8 mouse cellular contexts compared by ENCODE assay signal in the genomic region with DNA sequence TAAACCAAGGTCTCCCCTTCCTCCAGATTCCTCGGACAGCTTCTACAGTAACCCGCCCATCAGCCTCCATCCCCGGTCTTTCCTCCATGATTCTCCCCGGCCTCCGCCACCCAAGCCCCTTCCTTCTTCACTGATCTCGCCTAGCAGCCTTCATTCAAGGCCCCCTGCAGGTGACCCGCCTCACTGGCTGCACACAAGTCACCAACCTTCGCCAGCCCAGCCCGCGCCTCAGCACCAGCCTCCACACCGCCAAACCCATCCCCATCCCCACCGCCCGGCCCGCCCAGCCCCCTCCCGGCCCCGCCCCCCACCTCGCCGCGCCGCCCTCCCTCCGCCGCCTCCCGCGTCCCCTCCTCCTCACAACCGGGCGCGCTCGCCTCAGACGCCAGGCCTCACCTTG. TPM values are rescaled to one million over a fixed set of nuclear protein-coding genes. Genes with fewer than 3 reads are reported as not detected.
DNase-seq lines count a peak whose midpoint lies in the region; ATAC-seq and TF ChIP-seq lines count a peak whose summit lies in the region.

No protein-coding gene starts in this region.

- no peaks in the 10 kb centered on the region for H3K36me3 ChIP-seq in heart, adult 2 months (ENCODE audit: control insufficient read depth, insufficient read depth, low read length)
- peaks cover 37% of the 10 kb centered on the region for H3K36me3 ChIP-seq in E14TG2a.4 (ENCODE audit: insufficient read depth, low read length)
- H3K36me3 ChIP-seq in limb, embryonic 11.5 days (ENCODE audit: control insufficient read depth, insufficient read depth, low read length): peaks cover 12% of the 10 kb centered on the region
- peaks cover 38% of the 10 kb centered on the region for H3K36me3 ChIP-seq in midbrain, embryonic 10.5 days
- peaks cover 7% of the 10 kb centered on the region; the same call in 1 of the 2 replicates for H3K36me3 ChIP-seq in stomach, postnatal 0 days (ENCODE audit: control insufficient read depth, insufficient read depth, low read length)

- ATAC-seq in granulocyte monocyte progenitor cell, adult 5-6 weeks (replicated peaks; ENCODE audit: poor library complexity, severe bottlenecking): peak; percentile 63
- ATAC-seq in limb, embryonic 11.5 days (ENCODE audit: insufficient number of reproducible peaks, low FRiP score, low TSS enrichment, low read depth): peak; percentile 75
- ATAC-seq in stomach, postnatal 0 days (ENCODE audit: low FRiP score, low TSS enrichment): peak; percentile 48

- H3K79me2 ChIP-seq in heart, adult 2 months (replicated peaks; ENCODE audit: control insufficient read depth, insufficient read depth, low read length): peaks cover 1% of the 10 kb centered on the region; the same call in 1 of the 2 replicates

- no peak for TF ChIP-seq POLR2A in heart, adult 2 months (IDR thresholded peaks at IDR 0.05; ENCODE audit: insufficient read depth, low read depth, low read length)

- DNase-seq in heart, adult 2 months: no peak
- DNase-seq in heart, postnatal 25 days (ENCODE audit: low spot score): no peak
- DNase-seq in cerebellum, adult 9-10 months: peak; percentile 66
- peak; percentile 86 for DNase-seq in limb, embryonic 11.5 days (ENCODE audit: low spot score)
- peak; percentile 89 for DNase-seq in midbrain, embryonic 10.5 days (ENCODE audit: low spot score)
- peak; percentile 75 for DNase-seq in stomach, postnatal 0 days (ENCODE audit: low spot score)

- peaks cover 5% of the 10 kb centered on the region for H3K4me1 ChIP-seq in heart, adult 2 months (ENCODE audit: control insufficient read depth, insufficient read depth, low read length)
- H3K4me1 ChIP-seq in E14TG2a.4 (replicated peaks; ENCODE audit: low read depth, low read length): peaks cover 49% of the 10 kb centered on the region
- peaks cover 19% of the 10 kb centered on the region for H3K4me1 ChIP-seq in limb, embryonic 11.5 days (ENCODE audit: control insufficient read depth, insufficient read depth, low read length)
- peaks cover 41% of the 10 kb centered on the region for H3K4me1 ChIP-seq in midbrain, embryonic 10.5 days
- H3K4me1 ChIP-seq in stomach, postnatal 0 days (replicated peaks; ENCODE audit: control insufficient read depth, insufficient read depth): peaks cover 4% of the 10 kb centered on the region; the same call in 1 of the 2 replicates

- peak overlapping the region; percentile 88 for H3K27ac ChIP-seq in heart, adult 2 months
- H3K27ac ChIP-seq in limb, embryonic 11.5 days (replicated peaks; ENCODE audit: low read depth, low read length): peak overlapping the region; percentile 76; the same call in 1 of the 2 replicates
- H3K27ac ChIP-seq in midbrain, embryonic 10.5 days (replicated peaks): peak overlapping the region; percentile 98
- H3K27ac ChIP-seq in stomach, postnatal 0 days (replicated peaks): peak overlapping the region; percentile 86

- peak; percentile 55 for TF ChIP-seq CTCF in heart, adult 2 months (IDR thresholded peaks at IDR 0.05)
- 0 out of 2 replicates have a peak, but pooled peaks have one; percentile 3 for TF ChIP-seq CTCF in E14TG2a.4 (conservative IDR thresholded peaks at IDR 0.05; ENCODE audit: low read length)
- peak; percentile 56 for TF ChIP-seq CTCF in stomach, postnatal 0 days (IDR thresholded peaks at IDR 0.05; ENCODE audit: low read depth)

- peak overlapping the region; percentile 59 for H3K9ac ChIP-seq in heart, adult 2 months (ENCODE audit: low read depth, low read length)
- H3K9ac ChIP-seq in limb, embryonic 11.5 days (ENCODE audit: low read length): peak overlapping the region; percentile 87
- H3K9ac ChIP-seq in stomach, postnatal 0 days (ENCODE audit: low read length): peak overlapping the region; percentile 82

- H3K9me3 ChIP-seq in E14TG2a.4 (ENCODE audit: low read length): peaks cover 3% of the 10 kb centered on the region; the same call in 1 of the 2 replicates
- H3K9me3 ChIP-seq in limb, embryonic 11.5 days (ENCODE audit: control insufficient read depth, low read length): no peaks in the 10 kb centered on the region
- no peaks in the 10 kb centered on the region for H3K9me3 ChIP-seq in midbrain, embryonic 10.5 days (replicated peaks)
- H3K9me3 ChIP-seq in stomach, postnatal 0 days (ENCODE audit: control insufficient read depth, low read length): no peaks in the 10 kb centered on the region

- no peaks in the 10 kb centered on the region for H3K27me3 ChIP-seq in heart, adult 2 months (ENCODE audit: control insufficient read depth, insufficient read depth, low read length)
- no peaks in the 10 kb centered on the region for H3K27me3 ChIP-seq in E14TG2a.4 (ENCODE audit: insufficient read depth, low read length)
- no peaks in the 10 kb centered on the region for H3K27me3 ChIP-seq in limb, embryonic 11.5 days (ENCODE audit: control insufficient read depth, insufficient read depth, low read length)
- H3K27me3 ChIP-seq in midbrain, embryonic 10.5 days (ENCODE audit: low read depth, poor library complexity, severe bottlenecking): no peaks in the 10 kb centered on the region
- no peaks in the 10 kb centered on the region for H3K27me3 ChIP-seq in stomach, postnatal 0 days (ENCODE audit: control insufficient read depth, insufficient read depth, low read length)

- WGBS in heart, adult 2 months: 1% methylated on average over 25 of the region's 29 CpGs
- WGBS in limb, embryonic 11.5 days: 0% methylated on average over 16 of the region's 29 CpGs
- under 1% methylated on average over 28 of the region's 29 CpGs for WGBS in midbrain, embryonic 10.5 days
- WGBS in stomach, postnatal 0 days: 1% methylated on average over 22 of the region's 29 CpGs

- no peak for TF ChIP-seq EP300 in heart, adult 2 months (IDR thresholded peaks at IDR 0.05; ENCODE audit: insufficient read depth, low read depth, low read length)
- no peak for TF ChIP-seq EP300 in stomach, postnatal 0 days (optimal IDR thresholded peaks at IDR 0.05)

- H3K4me2 ChIP-seq in limb, embryonic 11.5 days (ENCODE audit: low read depth, severe bottlenecking): peak overlapping the region; percentile 88
- H3K4me2 ChIP-seq in stomach, postnatal 0 days (replicated peaks; ENCODE audit: low read depth): peak overlapping the region; percentile 72

- intact Hi-C loops in heart, adult 2 months (cut with DNase I): loop anchor here (1.0 to 2.0 kb wide), 2 partner anchors 35 to 43 kb away; a partner anchor contains a TSS
- intact Hi-C loops in heart, postnatal 25 days (cut with DNase I): loop anchor here (2.0 to 5.0 kb wide), 2 partner anchors 43 to 62 kb away; a partner anchor contains a TSS

- peak overlapping the region; percentile 72 for H3K4me3 ChIP-seq in heart, adult 2 months
- peak overlapping the region; percentile 80 for H3K4me3 ChIP-seq in E14TG2a.4 (replicated peaks; ENCODE audit: low read length)
- H3K4me3 ChIP-seq in limb, embryonic 11.5 days (ENCODE audit: low read depth, low read length): peak overlapping the region; percentile 65
- H3K4me3 ChIP-seq in midbrain, embryonic 10.5 days: peak overlapping the region; percentile 68
- peak overlapping the region; percentile 79 for H3K4me3 ChIP-seq in stomach, postnatal 0 days (ENCODE audit: low read depth, low read length)

RNA-seq across cellular contexts. Expression of a gene that starts 0.3 kb away (rescaled TPM):
- total RNA-seq in heart, adult 2 months (2021): 1 to 10 TPM; 5.9 to 7.6 TPM
- 17.0 and 18.4 TPM in 2 replicates for polyA plus RNA-seq in heart, adult 2 months (2012; rRNA removed)
- total RNA-seq in heart, postnatal 25 days (2021): 1 to 10 TPM; 5.9 to 7.2 TPM
- 19.9 and 23.9 TPM in 2 replicates for total RNA-seq in granulocyte monocyte progenitor cell, adult 5-6 weeks (2014; fragmentation: Nextera tagmentation)
- total RNA-seq in granulocyte monocyte progenitor cell, adult 5-6 weeks (2017): 15.2 and 16.9 TPM in 2 replicates
- polyA plus RNA-seq in limb, embryonic 11.5 days (2014; fragmentation: Nextera tagmentation; extraction: Ambion mirVana): 13.4 and 15.2 TPM in 2 replicates
- 16.3 and 17.5 TPM in 2 replicates for polyA plus RNA-seq in midbrain, embryonic 10.5 days (2016; fragmentation: Nextera tagmentation; extraction: Ambion mirVana)
- 4.1 and 4.4 TPM in 2 replicates for polyA plus RNA-seq in stomach, postnatal 0 days (2015; fragmentation: Nextera tagmentation; extraction: Ambion mirVana)

RNA-seq across cellular contexts. Expression of a gene that starts 21.6 kb away (rescaled TPM):
- not detected for total RNA-seq in heart, adult 2 months (2021)
- polyA plus RNA-seq in heart, adult 2 months (2012; rRNA removed): 0.20 and 0.23 TPM in 2 replicates
- not detected for total RNA-seq in heart, postnatal 25 days (2021)
- 0.41 TPM in 1 of 2 replicates, not detected in the other for total RNA-seq in granulocyte monocyte progenitor cell, adult 5-6 weeks (2014; fragmentation: Nextera tagmentation)
- total RNA-seq in granulocyte monocyte progenitor cell, adult 5-6 weeks (2017): 0.26 TPM in 1 of 2 replicates, not detected in the other
- polyA plus RNA-seq in limb, embryonic 11.5 days (2014; fragmentation: Nextera tagmentation; extraction: Ambion mirVana): 0.10 and 0.17 TPM in 2 replicates
- 0.09 and 0.14 TPM in 2 replicates for polyA plus RNA-seq in midbrain, embryonic 10.5 days (2016; fragmentation: Nextera tagmentation; extraction: Ambion mirVana)
- polyA plus RNA-seq in stomach, postnatal 0 days (2015; fragmentation: Nextera tagmentation; extraction: Ambion mirVana): 0.11 and 0.21 TPM in 2 replicates

RNA-seq across cellular contexts. Expression of a gene that starts 37.6 kb away (rescaled TPM):
- 1 to 10 TPM; 8.8 to 9.5 TPM for total RNA-seq in heart, adult 2 months (2021)
- polyA plus RNA-seq in heart, adult 2 months (2012; rRNA removed): 9.5 and 11.0 TPM in 2 replicates
- total RNA-seq in heart, postnatal 25 days (2021): 1 to 10 TPM; 8.5 to 9.7 TPM
- total RNA-seq in granulocyte monocyte progenitor cell, adult 5-6 weeks (2014; fragmentation: Nextera tagmentation): 6.9 and 13.6 TPM in 2 replicates
- 3.1 and 4.3 TPM in 2 replicates for total RNA-seq in granulocyte monocyte progenitor cell, adult 5-6 weeks (2017)
- 11.9 and 12.9 TPM in 2 replicates for polyA plus RNA-seq in limb, embryonic 11.5 days (2014; fragmentation: Nextera tagmentation; extraction: Ambion mirVana)
- polyA plus RNA-seq in midbrain, embryonic 10.5 days (2016; fragmentation: Nextera tagmentation; extraction: Ambion mirVana): 7.7 and 8.6 TPM in 2 replicates
- polyA plus RNA-seq in stomach, postnatal 0 days (2015; fragmentation: Nextera tagmentation; extraction: Ambion mirVana): 2.7 and 3.0 TPM in 2 replicates

RNA-seq across cellular contexts. Expression of a gene that starts 39.3 kb away (rescaled TPM):
- total RNA-seq in heart, adult 2 months (2021): 1 to 10 TPM; 3.6 to 4.8 TPM
- polyA plus RNA-seq in heart, adult 2 months (2012; rRNA removed): 1.7 and 2.1 TPM in 2 replicates
- 1 to 10 TPM; 3.2 to 3.3 TPM for total RNA-seq in heart, postnatal 25 days (2021)
- total RNA-seq in granulocyte monocyte progenitor cell, adult 5-6 weeks (2014; fragmentation: Nextera tagmentation): 0.90 and 1.5 TPM in 2 replicates
- 0.34 and 1.8 TPM in 2 replicates for total RNA-seq in granulocyte monocyte progenitor cell, adult 5-6 weeks (2017)
- 1.2 and 1.3 TPM in 2 replicates for polyA plus RNA-seq in limb, embryonic 11.5 days (2014; fragmentation: Nextera tagmentation; extraction: Ambion mirVana)
- polyA plus RNA-seq in midbrain, embryonic 10.5 days (2016; fragmentation: Nextera tagmentation; extraction: Ambion mirVana): 0.69 and 1.6 TPM in 2 replicates
- 0.96 and 1.2 TPM in 2 replicates for polyA plus RNA-seq in stomach, postnatal 0 days (2015; fragmentation: Nextera tagmentation; extraction: Ambion mirVana)

RNA-seq across cellular contexts. Expression of a gene that starts 43.5 kb away (rescaled TPM):
- total RNA-seq in heart, adult 2 months (2021): 10 to 100 TPM; 10.6 to 11.9 TPM
- polyA plus RNA-seq in heart, adult 2 months (2012; rRNA removed): 10.2 and 11.2 TPM in 2 replicates
- 10 to 100 TPM; 10.3 to 11.8 TPM for total RNA-seq in heart, postnatal 25 days (2021)
- 11.8 and 13.5 TPM in 2 replicates for total RNA-seq in granulocyte monocyte progenitor cell, adult 5-6 weeks (2014; fragmentation: Nextera tagmentation)
- total RNA-seq in granulocyte monocyte progenitor cell, adult 5-6 weeks (2017): 4.2 and 9.0 TPM in 2 replicates
- polyA plus RNA-seq in limb, embryonic 11.5 days (2014; fragmentation: Nextera tagmentation; extraction: Ambion mirVana): 15.2 and 15.7 TPM in 2 replicates
- polyA plus RNA-seq in midbrain, embryonic 10.5 days (2016; fragmentation: Nextera tagmentation; extraction: Ambion mirVana): 14.0 and 18.1 TPM in 2 replicates
- 15.8 and 17.5 TPM in 2 replicates for polyA plus RNA-seq in stomach, postnatal 0 days (2015; fragmentation: Nextera tagmentation; extraction: Ambion mirVana)

Comparison
In these comparisons a context has a peak if more than half of its experiments do, and no peak if none do; other contexts are left out.
1. DNase-seq: peak in cerebellum, adult 9-10 months (single experiment), limb, embryonic 11.5 days (single experiment), midbrain, embryonic 10.5 days (single experiment) and stomach, postnatal 0 days (single experiment); none in heart, adult 2 months (0 of 2) and heart, postnatal 25 days (single experiment).
2. CTCF ChIP-seq: peak in every context shown above with its lines; median percentile 56 in stomach, postnatal 0 days; 55 in heart, adult 2 months; 3 in E14TG2a.4.
3. Peak in every context shown above with its lines, with median percentiles within 50 percentile points of each other: H3K27ac ChIP-seq, H3K4me3 ChIP-seq, H3K9ac ChIP-seq and ATAC-seq.